Mouse (Mus musculus): ENCODE measurements around the gene Cd70.

Cd70 gene

DNA sequence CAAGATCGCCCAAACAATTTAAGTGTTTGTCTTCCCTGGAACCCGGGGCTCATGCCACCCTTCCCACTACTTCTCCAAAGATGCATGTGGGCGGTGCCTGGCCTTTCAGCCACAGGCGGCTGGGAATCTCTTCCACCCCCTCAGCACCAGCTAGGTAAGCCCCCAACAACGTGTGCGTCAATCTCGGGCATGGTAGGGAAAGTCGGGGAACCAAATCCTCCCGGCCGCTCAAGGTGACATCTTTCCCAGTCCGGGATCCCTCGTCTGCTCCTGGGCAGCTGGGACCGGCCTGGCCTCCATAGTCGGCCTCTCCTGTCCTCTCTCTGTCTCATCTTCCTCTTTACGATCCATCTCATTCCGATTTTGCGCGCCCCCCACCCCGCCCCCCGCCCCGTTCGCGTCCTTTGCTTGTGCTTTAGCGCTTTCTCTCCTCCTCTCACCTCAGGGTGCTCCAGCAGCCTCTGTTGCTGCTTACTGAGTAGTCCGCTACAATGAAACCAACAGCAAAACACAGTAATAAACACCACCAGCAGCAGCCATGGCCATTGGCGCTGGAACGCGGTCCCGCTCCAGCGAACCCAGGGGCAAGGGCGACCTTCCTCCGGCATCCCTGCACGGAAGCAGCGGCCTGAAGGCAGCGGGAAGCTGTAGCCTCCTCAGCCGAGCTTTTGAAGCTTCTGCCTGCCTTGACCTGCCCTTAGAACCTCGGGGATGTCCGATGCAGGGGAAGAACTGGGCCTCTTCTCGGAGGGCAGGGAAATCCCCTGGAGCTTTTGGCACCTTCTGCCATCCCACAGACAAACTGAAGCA lies at the start of gene Cd70:
Gene Cd70, minus strand, starts transcription at position 784 of the 810 bp plus-strand sequence.
- DNase-seq (ENCODE audit: low spot score in 2 of 2), result no peak

DNA sequence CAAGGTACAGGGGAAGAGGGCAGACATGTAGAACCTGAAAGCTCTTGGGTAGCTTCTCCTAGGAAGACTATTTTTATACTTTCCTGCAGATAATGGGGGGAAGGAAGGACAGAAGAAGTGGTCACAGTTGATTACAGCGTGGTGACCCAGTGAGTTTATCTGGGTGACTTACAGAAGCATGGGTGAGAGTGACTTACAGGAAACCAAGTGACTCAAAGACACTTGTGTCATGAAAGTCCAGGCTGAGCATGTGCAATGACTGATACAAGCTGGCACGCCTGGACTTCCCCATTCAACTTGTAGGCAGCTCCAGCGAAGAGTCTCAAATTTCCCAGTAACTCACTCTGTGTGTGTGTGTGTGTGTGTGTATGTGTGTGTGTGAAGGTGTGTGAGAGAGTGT lies 48.7 kb upstream of the Cd70 start:
- DNase-seq (ENCODE audit: low spot score in 2 of 2), result no peak

DNA sequence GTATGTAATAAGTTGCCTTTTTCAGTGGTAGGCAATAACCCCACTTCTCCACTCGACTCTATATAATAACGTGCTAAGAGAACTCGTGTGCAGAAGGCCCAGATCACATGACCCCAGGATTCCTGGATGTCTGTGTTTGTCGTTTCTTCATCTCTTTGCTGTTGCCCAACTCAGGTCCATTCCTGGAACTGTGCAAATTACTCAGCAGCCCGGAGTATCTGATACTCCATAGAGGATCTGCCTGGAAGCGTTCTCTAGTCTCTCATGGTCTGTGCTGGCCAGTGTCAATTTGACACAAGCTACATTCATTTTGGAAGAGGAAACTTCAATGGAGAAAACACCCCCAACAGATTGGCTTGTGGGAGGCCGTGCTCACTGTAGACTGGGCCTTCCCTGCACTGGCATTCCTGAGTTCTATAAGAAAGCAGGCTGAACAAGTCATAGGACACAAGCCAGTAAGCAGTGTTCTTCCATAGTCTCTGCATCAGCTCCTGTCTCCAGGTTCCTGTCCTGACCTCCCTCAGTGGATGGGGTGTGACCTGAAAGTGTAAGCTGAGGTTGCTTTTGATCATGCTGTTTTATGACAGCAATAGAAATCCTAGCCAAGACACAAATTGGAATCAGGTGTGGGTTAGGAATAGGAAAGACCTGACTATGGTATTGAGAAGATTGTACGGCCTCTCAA lies 45.9 kb upstream of the Cd70 start:
- DNase-seq (ENCODE audit: low spot score in 2 of 2), result no peak

DNA sequence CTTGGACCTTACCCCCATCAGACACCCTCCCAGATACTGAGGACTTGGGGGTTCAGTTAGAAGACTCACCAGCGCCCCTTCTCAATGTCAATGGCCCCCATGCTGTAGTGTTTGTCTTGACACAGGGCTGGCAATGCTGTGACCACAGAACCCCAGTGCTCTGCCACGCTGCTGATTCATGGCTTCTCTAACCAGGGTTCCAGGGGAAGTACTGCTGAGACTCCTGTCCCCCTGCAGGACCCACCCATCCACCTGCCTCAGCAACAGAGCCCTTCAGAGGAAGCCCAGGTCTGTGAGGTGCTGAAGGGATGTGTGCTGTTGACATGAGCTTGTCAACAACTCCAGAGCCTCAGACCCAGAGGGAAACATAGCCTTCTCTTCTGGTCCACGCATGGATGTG lies 45.2 kb upstream of the Cd70 start:
- DNase-seq (ENCODE audit: low spot score in 2 of 2), result no peak

DNA sequence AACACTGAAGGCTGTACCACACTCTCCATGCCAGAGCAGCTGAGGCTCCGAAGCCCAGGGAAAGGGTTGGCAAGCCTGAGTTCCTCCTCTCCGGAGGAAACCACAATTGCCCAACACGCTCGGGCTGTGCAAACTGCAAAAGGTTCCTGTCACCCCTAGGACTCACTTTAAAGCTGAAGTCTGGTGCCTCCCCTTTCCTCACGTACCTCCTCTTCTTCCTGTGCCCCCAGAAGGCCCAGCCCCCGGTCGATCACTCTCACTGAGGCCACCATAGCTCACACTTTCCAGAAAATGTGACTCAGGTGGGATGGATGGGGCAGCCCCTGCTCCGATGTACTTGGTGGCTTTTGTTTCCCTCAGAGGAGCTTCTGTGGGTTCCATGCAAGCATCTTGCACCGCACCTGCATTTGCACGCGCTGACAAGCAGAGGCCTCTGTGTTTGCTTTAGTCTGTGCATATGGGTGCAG lies 44.5 kb upstream of the Cd70 start, which contains the start of gene Tnfsf14:
Gene Tnfsf14, minus strand, starts transcription at position 137 of the 467 bp plus-strand sequence.
- peak in 1 of 2 experiments; percentile 28 for DNase-seq (ENCODE audit: low spot score in 2 of 2)

DNA sequence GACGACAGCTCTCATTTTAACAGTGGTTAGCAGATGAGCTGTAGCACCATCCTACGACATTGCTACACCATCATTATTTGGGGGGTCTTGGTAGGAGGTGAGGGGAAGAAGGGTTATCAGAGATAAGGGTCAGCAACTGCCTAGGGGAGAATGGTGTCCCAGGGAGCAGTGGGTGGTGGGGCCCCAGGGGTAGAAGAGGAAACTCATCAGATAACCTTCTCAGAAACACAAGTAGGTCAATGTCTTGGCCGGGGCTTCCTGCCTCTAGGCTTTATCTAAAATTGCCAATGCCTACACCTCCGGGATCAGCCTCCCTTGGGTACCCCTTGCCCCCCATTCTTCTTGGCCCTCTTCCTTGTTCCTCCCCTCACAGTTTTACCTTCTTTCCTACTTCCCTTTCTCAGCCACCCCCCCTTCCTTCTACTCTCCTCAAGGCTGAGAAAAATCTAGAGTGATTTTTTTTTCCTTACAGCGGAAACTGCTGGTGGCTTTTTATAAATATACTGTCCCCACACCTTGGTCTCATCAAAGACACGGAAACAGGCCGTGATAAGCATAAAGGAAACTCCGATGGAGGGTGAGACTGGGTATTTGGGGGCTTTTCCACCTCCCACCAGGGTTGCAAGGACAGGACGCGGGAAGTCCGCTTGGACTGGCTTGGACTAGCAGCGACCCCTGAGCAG lies 39.1 kb upstream of the Cd70 start:
- no peak for DNase-seq (ENCODE audit: low spot score in 2 of 2)

DNA sequence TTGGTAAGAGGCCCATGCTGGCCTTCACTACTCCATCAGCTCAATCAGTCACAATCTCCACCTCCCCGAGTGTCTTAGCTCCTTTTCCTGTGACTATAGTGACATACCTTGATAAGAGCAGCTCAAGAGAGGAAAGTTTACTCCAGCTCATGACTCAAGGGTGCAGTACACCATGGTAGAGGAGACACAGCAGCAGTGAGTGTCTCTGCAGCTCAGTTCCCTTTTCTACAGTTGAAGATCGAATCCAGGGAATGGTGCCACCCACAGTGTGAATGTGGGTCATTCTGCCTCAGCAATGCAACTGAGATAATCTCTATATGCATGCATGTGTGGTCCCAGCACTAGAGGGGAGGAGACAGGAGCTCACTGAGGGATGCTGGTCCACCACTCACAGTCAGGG lies 36.1 kb upstream of the Cd70 start:
- DNase-seq (ENCODE audit: low spot score in 2 of 2), result no peak

DNA sequence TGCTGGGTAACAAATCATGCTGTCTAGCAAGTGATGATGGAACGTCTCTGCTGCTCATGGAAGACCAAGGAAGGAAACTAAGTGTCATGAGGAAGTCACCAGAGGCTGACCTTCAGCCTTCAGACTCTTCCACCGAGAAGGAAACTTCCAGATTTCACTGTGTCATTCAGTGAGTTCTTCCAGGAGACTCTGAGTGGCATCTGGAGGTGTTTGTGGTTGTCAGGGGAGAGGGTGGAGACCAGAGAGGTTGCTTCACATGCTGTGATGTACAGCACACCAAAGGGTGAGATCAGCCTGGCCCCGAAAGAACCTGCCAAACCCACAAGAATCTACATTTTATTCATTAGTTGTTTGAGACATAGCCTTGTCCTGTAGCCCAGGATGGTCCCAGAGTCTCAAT lies 33.3 kb upstream of the Cd70 start:
- DNase-seq (ENCODE audit: low spot score in 2 of 2), result no peak

DNA sequence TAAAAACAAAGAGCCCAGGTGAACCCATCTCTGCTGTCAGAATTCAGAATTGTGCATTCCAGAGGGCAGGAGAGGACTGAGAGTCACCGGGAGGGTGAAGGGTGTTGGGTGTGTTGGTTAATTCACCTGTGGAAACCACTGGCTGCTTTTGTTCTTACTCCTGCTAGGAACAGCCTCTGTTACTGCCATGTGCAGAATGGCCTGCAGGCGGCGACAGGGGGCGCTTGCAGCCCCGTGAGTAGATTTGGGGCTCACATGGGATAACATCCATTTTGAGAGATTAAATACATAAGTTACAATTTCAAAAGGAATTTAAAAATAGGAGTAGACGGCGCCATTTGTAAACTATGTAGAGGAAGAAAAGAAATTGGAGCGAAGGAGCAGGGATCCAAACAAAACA lies 30.8 kb upstream of the Cd70 start:
- no peak for DNase-seq (ENCODE audit: low spot score in 2 of 2)

DNA sequence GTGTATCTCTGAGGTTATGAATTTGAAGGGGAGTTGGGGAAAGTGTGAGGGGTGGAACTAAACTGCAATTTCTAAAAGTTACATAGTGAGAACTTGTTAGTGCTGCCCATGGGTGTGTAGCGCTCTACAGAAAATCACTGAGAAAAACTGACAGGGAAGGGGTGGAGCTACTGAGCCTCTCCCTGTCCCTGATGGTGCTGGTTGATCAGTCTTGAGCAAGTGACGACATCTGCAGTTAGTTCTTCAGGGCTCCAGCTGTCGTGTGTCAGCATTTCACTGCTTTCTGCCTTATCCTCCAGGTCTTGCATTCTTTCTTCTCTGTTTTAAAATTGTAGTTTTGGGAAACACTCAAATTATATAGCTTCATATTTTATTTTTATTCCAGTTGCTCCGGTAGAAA lies 23.8 kb upstream of the Cd70 start:
- DNase-seq (ENCODE audit: low spot score in 2 of 2), result no peak

DNA sequence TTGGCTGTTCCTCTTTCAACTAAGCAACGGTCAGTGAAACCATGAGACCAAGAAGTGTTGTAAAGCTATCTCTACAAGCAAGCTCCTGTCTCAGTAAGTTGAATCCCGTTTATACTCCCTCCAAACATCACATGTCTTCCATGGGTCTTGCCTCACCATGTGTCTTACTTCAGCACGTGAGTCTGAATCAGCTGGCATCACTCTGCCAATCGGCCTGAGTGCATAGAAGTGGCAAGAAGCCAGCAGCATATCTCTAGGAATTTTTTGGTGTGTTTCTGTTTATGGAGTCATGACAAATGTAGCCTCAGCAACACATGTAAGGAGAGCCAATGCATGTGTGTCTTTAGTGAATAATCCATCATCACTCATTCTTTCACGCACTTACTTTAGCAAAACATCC lies 22.8 kb upstream of the Cd70 start:
- no peak for DNase-seq (ENCODE audit: low spot score in 2 of 2)

DNA sequence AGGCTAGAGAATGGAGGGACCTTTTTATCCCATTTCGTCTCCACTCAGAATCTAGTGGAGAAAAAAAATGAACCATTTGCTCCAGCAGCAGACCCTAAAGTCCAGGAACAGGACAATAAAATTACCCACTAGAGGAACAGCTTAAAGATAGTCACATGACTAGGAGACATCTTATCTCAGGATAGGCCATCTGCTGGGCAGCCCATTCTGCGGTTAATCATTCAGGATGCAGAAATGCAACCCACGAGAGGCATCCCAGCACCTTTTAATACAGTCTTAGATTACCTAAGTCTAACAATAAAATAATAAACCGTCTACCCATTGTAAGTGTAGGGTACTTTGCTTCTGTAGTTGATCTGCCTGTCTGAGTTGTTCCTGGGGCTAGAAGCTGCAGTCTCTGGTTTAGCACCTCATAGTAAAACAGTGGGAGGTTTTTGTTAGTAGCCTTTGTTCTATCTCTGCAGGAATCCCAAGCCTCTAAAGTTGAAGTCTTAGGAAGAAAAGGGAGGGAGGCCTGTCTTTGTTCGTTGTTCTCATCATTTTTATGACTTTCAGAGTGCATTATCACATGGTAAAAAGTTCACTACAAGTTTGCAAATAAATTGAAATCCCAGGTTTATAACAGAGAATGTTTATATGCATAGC lies 21.2 kb upstream of the Cd70 start:
- no peak for DNase-seq (ENCODE audit: low spot score in 2 of 2)

DNA sequence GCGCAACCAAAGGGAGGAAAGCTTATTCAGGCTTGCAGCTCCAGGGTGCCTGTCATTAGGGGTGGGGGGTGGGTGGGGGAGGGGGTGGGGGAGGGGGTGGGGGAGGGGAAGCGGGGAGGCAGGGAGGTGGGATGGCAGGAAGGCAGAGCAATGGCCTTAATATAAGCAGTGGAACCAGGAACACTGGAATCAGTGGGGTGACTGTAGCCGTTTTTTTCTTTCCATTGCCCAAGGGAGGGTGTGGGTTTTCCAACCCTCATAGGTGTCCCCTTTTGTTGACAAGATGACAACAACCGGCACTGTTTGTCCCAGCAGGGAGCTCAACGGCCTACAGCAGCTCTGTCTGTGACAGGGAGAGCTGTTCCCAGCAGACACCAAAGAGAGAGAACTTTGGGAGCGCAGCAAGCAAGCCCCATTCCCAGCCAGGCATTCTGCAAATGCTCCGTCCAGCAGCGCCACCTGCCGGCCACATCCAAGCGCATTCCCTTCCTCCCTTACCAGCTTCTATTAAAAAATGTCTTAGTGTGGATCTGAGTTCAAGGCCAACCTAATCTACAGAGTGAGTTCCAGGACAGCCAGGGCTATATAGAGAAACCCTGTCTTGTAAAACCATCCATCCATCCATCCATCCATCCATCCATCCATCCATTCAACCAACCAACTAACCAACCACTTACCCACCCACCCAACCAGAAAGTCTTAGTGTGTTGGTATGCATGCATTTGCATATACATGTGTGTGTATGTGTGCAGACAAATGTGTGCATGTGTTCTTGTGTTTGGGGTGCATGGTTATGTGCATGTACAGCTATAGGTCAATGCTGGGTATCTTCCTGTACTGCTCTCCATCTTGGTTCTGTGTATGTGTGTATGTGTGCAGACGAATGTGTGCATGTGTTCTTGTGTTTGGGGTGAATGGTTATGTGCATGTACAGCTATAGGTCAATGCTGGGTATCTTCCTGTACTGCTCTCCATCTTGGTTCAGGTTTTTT lies 17.5 kb upstream of the Cd70 start:
- peak; percentile 72 to 89 for DNase-seq (ENCODE audit: low spot score in 2 of 2)

DNA sequence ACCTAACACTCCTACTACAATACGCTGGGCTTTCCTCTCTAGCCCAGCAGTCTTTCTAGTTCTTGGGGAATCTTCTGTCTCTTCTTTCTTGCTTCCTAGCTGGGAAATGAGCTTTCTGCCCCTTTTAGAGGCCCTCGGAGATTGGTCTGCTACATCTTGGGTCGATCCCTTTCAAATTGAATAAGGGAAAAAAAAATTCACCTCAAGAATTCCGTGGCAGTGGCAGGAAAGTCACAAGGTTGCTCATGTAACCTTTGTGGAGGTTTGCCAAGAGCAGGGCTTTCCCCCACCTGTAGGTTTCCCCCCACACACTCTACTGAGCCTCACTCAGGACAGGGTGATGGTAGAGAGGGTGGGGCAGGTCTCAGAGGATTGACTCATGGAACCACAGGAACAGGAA lies 4.2 kb upstream of the Cd70 start:
- no peak for DNase-seq (ENCODE audit: low spot score in 2 of 2)

DNA sequence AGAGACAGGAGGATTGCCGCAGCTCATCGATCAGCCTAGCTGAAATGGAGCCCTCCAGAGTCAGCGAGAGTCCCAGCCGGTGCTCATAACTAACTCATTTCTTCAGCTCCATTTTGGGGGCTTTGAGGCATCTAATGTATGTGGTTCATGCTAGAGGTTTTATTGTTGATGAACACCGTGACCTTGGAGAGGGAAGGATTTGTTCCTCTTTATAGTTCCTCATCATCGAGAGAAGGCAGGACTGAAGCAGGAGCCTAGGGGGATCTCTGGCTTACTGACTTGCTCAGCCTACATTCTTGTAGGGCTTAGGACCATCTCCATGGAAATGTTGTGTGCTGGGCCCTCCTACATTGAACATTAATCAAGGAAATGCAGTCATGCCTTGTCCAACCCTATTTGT lies 3.4 kb upstream of the Cd70 start:
- no peak for DNase-seq (ENCODE audit: low spot score in 2 of 2)

DNA sequence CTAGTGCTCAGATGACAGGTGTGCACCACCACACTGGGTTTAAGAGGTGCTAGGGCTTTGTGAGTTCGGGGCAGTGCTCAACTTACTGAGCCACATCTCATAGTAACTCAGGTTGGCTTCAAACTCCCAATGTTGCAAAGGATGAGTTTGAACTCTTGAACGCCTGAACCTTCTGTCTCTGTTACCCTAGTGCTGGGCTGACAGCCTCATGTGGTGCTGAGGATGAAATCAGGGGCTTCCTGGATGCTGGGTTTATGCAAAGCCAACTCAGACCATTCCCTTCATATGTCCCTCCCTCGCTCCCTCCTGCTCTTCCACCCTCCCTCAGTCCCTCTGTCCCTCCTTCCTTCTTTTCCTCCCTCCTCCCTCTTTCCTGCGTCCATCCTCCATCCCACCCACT lies 1.2 kb downstream of the Cd70 start:
- DNase-seq (ENCODE audit: low spot score in 2 of 2), result no peak

DNA sequence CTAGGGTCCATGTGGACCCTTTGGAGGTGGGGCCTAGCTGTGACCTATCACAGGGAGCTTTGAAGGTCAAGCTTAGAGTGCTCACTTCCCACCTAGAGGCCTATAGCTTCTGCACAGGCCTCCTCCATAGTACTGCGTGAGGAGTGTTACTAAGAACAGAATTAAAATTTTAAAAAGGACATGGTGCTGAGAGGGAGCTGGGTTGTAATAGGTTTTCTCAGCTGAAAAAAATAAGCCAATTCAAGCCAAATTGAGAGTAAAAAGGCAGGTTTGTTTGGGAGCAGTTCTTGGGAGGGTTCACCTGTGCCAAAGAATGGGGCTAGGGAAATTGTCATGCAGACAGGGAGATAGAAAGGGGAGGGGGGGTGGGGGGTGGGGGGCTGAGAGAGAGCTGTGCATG lies 4.5 kb downstream of the Cd70 start:
- DNase-seq (ENCODE audit: low spot score in 2 of 2), result no peak

DNA sequence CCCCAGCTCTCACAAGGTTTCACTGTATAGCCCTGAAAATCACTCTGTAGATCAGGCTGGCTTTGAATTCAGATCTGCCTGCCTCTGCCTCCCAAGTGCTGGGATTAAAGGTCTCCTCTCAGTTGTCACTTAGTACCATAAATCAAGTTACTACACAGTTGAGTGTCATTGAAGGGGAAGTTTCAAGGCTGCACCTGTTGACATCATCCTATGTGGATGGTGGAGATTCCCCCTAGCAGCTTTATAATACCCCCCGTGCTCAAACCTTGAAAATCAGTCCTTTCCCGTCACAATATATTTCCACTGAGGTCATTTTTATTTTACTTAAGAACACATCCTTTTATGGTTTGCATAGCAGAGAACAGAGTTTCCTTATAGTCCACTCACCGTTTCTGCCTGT lies 5.9 kb downstream of the Cd70 start:
- no peak for DNase-seq (ENCODE audit: low spot score in 2 of 2)

DNA sequence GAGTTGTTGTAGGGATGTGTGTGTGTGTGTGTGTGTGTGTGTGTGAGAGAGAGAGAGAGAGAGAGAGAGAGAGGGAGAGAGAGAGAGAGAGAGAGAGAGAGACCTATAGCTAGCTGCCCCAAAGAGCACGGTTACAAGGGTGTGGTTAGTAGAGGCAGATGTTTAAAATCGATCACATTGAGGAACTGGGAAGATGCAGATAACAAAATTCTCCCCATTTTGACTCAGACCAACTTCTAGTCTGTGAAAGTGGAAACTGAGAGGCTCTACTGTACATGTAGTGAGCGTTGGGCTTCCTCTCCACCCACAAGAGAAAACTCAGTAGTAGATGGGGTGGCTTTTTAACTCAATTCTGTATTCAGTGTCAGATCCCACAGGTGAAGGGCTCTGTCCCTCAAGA lies 9.9 kb downstream of the Cd70 start:
- DNase-seq (ENCODE audit: low spot score in 2 of 2), result no peak

DNA sequence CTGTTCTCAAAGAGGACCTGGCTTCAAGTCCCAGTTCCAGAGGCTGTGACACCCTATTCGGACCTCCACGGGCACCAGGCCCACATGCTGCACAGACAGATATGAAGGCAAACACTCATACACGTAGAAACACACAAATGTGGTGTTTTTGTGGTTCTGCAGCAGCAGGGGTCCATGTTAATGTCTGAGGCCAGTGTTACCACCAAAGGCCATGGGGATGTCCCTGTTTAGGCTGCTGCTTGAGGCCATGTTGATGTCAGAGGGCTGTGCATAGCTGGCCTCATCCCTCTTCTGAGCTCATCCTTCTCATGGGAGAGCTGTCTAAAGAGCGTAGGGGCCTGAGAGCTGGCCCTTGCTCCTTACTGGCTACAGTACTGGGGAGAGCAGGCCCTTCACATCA lies 10.9 kb downstream of the Cd70 start:
- DNase-seq (ENCODE audit: low spot score in 2 of 2), result no peak

DNA sequence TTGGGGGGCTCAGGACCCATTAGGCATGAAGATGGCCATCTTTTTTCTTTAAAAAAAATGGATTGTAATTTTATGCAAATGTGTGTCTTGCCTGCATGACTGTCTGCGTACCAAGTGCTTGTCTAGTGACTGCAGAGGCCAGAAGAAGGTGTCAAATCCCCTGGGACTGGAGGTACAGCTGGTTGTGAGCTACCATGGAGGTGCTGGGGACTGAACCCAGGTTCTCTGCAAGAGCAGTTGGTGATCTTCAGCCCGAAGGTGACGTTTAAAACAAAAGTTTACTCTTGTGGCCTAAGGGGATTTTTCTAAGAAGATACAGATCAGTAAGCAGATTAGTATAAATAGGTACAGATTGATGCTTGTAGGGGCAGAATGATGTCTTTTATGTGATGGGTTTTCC lies 13.9 kb downstream of the Cd70 start:
- DNase-seq (ENCODE audit: low spot score in 2 of 2), result no peak
